Mouse (Mus musculus) regulatory T cell (primary cell): Measurements from ENCODE around the gene Dcbld2.

ENCODE experiments used
- in situ Hi-C: fragments of 300-600 bp; cut with MboI, MseI; formaldehyde crosslinking; loops from one replicate; pipeline ENCODE4 v1.15.1; 2025; ENCODE audit warnings: high pct_unique_total_duplicates

The Dcbld2 gene

DNA sequence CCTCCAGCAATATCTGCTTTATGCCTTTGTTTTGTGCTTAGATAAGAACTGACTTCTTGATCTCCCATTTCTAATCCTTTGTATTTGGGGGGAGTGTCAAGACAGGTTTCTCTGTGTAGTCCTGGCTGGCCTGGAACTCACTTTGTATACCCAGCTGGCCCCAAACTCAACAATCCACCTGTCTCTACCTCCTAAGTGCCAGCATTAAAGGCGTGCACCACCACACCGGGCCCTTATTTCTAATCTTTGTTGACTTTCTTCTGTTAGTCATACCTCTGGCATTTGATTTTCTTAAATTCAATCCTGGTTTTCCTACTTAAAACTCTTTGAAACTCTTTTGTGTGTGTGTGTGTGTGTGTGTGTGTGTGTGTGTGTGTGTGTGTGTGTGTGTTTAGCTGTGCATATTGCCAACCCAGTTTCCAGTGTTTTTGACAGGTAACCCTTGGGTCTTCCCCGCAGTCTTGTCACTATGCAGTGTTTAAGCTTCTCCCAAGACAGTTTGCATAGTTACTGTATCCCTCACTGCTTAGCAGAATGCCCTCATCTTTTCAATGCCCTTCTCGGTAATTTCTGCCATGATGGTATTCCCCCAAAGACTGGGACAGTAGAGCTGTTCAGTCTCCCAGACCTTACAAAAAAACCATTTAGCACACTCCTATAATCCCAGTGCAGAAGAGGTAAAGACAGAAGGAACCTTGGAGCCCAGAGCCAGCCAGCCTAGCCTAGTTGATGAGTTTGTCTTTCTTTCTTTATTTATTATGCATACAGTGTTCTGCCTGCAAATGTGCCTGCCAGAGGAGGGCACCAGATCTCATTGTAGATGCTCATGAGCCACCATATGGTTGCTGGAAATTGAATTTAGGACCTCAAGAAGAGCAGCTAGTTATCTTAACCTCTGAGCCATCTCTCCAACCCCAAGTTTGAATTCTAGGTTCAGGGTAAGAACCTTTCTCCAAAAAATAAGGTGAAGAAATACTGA lies 38.3 kb downstream of the Dcbld2 start:
- in situ Hi-C loops = loop anchor here (25.0 kb wide), 1 partner anchor 809 kb away; no protein-coding TSS in a partner anchor

DNA sequence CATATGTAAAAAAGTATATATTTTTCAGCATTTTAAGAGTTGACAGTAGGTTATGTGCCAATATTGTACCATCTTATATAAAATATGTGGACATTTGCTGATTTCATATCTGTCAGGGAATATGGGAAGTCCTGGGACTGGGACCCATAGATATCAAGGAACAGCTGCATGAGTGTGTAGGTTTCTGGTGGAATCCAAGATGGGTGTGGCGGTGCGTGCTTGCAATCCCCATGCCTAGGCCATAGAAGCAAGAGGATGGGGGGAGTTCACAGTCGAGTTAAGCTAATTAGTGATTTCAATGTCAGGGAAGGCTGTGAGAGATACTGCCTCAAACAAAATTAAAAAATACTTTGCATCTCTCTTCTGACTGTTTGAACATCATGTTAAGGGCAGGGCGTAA lies 40.8 kb downstream of the Dcbld2 start:
- in situ Hi-C loops = loop anchor here (25.0 kb wide), 1 partner anchor 812 kb away; no protein-coding TSS in a partner anchor

DNA sequence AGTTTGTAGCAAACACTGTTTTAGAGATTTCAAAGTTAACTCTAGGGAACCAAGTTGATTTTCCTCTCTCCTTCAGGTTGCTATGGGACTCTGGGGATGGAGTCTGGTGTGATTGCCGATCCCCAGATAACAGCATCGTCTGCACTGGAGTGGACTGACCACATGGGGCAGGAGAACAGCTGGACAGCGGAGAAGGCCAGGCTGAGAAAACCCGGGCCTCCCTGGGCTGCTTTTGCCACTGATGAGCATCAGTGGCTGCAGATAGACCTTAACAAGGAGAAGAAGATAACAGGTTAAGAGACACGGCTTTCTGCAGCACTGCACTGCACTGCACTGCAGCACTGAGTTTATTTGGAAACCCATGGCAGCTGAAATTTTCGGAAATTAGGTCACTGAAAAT lies 42.4 kb downstream of the Dcbld2 start:
- in situ Hi-C loops = no loop called here

DNA sequence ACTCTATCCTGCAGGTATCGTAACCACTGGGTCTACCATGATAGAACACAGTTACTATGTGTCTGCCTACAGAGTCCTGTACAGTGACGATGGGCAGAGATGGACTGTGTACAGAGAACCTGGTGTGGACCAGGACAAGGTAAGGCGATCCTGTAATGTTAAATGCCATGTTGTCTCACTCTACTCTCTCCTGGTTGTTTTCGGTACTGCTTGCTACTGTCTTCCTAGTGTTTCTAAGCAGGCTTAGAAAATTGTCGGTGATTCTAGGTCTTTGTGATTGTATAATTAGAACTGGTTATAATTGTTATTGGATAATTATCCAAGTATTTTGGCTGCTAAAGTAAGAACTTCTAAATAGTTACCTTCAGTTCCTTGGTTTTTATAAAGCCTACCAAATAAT lies 43.4 kb downstream of the Dcbld2 start:
- in situ Hi-C loops = no loop called here

DNA sequence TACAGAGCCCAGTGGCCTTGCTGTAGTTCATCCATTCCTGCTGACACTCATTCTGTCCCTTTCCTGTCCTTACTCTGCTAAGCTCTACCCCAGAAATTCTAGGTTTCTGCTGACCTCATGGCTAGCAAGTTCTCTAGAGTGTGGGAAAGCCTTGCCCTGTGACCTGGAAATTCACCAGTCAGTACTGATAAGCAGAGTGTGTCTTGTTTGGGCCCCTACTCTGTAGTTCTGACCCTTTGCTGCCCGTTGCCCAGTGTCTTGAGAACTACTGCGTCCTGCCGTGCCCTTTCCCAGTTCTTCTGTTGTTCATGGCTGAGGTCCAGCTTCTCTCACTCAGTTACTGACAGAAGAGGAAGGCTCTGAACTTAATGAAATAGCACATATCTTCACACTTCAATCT lies 44.9 kb downstream of the Dcbld2 start:
- in situ Hi-C loops = no loop called here

DNA sequence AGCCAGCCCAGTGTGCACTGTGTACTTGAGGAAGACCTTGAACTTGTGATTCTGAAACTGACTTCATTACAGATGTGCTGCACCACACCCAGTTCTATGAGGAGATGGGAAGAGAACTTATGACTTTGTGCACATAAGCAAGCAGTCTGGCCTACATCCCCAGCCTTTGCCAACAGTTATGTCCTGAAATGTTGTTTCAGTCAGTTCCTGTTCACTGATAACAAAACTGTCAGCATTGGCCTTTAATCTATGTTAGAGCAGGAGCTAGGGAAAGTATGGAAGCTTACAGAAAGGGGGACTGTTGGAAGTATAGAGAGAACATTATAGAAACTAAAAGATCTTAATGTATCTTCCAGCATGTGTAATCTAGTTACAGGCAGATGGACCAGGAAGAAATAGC lies 45.6 kb downstream of the Dcbld2 start:
- in situ Hi-C loops = no loop called here

DNA sequence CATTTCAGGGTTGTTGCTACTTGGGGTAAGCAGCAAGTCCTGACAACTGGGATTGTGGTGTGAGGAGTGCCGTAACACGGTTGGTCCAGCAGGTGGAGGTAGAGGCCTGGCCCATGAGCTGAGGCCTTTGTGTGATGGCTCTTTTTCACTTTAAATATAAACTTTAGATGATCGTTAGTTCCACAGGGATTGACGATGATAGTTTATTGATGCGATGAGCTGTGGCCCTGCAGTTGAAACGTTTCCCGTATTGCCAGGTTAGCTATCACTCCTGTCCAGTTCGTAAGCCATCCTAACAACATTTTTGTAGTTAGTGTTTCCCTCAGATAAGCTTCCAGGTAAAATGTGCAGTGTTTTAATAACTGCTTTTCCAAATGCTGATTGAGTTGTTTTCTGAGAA lies 46.4 kb downstream of the Dcbld2 start:
- in situ Hi-C loops = no loop called here

DNA sequence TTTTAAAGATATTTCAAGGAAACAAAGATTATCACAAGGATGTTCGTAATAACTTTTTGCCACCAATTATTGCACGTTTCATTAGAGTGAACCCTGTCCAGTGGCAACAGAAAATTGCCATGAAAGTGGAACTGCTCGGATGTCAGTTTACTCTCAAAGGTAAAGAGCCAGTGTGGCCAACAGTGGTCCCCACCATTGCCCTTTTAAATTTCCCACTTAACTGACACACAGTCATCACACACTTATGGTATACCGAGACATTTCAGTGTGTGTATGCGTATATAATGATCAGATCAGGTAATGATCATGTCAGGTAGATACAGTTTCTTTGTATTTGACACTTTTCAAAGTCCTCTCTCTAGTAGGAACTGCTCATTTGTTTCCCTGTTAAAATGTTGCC lies 46.9 kb downstream of the Dcbld2 start:
- in situ Hi-C loops = no loop called here

DNA sequence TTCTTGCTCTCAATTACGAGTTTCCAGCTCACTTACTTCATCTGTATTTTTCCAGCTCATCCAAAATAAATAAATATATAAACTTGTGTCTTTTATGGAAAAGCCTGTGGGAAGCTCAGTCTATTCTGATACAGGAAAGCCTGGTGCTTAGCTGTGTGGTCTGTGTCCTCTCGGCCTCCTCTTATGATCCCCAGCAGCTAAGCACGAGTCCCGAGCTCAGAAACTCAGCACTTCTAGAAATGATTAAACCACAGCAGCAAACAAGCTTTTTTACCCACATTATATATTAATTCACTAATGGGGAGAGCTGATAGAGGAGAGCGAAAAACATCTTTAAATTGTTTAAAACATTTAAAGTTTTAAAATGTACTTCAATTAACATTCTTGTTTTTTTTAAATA lies 48.2 kb downstream of the Dcbld2 start:
- in situ Hi-C loops = no loop called here

DNA sequence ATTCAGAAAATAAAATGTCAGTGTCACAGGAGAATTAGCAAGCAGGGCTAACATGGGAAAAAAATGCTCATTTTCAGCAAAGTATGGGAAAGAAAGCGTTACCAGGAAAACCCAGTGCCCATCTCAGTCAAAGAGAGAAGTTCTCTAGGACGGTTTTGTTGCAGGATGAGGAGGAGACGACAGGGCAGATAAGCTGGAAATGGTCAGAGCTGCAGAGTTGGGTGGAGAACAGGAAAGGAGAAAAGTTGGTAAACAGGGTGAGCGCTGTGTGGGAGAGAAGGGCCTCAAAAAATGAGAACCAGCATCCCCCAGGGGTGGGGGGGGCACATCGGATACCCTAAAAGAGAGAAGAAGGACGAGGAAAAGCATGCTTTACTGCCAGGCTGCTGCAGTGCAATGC lies 48.7 kb downstream of the Dcbld2 start:
- in situ Hi-C loops = no loop called here

DNA sequence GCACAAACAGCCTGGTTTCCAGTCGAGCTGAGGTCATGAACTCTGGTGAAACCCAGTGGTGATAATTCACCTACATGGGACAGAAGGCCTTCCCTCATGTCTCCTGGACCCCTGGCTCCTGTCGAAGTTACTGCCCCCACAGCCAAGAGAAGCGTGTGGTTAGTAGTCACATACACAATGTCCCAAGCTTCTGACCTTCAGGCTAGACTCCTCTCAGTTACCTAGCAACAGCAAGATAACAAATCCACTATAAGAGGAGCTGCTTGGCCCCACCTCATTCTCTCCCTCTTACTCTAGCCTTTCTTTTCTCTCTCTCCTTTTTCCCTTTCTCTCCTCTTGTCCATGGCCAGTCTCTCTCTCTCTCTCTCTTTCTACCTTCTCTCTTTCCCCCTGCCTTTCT lies 51.7 kb downstream of the Dcbld2 start:
- in situ Hi-C loops = loop anchor here (5.0 to 10.0 kb wide), 3 partner anchors 157 to 945 kb away; partner anchors contain the start of genes Gabrr3 and Gm813

DNA sequence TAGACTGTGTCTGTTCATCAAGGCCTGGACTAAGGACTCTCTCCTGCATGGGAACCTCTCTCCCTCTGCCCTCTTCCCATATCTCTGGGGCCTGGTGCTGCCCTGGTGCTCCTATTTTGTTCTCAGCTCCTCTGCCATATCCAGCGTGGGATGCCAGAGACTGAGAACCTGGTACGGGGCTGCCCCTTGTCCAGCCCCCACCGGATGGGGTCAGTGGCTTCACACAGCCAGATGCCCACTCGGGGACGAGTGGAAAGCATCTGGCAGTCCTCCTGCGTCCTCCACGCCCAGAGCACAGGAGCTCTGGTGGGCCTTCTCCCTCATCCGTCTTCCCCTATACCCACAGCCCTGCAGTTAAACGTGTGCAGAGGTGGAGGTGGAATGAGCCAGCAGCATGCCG lies 52.1 kb downstream of the Dcbld2 start:
- in situ Hi-C loops = loop anchor here (5.0 to 10.0 kb wide), 3 partner anchors 157 to 944 kb away; partner anchors contain the start of genes Gabrr3 and Gm813

DNA sequence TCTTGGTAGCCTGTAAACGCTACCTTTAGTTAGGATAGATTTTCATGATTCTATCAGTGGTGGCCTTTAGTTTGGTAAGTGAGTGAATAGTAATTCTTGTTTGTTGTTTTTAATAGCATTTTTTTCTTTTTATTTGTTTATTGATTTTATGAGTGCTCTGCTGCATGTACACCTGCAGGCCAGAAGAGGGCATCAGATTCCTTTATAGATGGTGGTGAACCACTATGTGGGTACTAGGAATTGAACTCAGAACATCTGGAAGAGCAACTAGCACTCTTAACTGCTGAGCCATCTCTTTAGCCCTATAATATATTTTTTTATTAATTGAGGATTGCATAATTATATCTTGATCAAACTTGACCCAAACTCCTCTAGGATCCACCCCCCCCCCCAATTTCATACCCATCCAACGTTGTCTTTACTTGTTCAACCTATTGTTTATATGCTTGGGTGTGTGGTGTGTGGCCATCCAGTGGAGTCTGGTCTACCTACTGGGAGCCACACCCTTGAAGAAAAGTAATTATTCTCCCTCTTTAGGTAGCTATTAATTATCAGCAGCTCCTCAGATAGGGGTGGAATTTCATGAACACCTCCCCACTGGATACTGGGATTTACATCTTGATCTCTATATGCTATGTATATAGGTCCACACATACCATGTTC lies 53.7 kb downstream of the Dcbld2 start:
- in situ Hi-C loops = loop anchor here (5.0 to 10.0 kb wide), 3 partner anchors 155 to 943 kb away; partner anchors contain the start of genes Gabrr3 and Gm813

DNA sequence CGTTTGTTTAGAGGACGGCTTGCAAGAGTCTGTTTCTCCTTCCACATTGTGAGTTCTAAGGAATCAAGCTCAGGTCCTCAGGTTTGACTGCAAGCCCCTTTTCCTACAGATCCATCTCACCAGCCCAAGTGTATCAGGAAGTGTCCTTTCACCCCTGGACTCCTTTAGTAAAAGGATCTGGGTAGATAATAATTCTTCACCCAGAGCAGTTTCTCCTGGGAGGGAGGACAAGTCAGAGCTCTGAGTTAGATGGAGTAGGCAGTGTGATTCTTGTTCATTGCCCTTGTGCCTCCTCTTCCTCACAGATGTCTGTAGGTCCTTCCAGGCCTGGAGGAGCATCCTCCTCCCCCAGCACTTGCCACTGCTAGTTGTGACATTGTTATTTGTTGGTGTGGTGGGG lies 54.3 kb downstream of the Dcbld2 start:
- in situ Hi-C loops = loop anchor here (5.0 to 10.0 kb wide), 3 partner anchors 155 to 942 kb away; partner anchors contain the start of genes Gabrr3 and Gm813

DNA sequence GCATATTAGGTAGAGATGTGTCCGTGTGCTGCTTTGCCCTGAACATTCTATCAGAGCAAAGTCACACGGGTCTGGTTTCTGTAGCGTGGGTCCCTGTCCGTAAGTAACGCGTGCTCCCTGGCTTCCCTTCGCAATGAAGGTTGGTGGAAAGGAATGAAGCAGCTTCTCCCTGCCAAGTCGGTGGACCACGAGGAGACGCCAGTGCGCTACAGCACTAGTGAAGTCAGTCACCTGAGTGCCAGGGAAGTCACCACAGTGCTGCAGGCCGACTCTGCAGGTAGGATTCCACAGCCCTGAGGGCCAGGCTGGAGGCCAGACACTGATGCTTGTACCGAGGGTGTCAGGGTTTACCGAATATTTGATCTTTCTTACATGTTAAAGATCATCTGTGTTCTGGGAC lies 55.8 kb downstream of the Dcbld2 start:
- in situ Hi-C loops = loop anchor here (5.0 to 10.0 kb wide), 3 partner anchors 153 to 941 kb away; partner anchors contain the start of genes Gabrr3 and Gm813

DNA sequence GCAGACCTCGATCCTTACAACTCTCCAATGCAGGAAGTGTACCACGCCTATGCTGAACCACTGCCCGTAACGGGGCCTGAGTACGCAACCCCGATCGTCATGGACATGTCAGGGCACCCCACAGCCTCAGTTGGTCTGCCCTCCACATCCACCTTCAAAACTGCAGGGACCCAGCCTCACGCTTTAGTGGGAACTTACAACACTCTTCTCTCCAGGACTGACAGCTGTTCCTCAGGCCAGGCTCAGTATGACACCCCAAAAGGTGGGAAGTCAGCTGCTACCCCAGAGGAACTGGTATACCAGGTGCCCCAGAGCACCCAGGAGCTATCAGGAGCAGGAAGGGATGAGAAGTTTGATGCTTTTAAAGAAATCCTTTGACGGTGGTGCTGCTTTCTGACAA lies 57.2 kb downstream of the Dcbld2 start:
- in situ Hi-C loops = loop anchor here (10.0 kb wide), 1 partner anchor 939 kb away; the partner anchor contains the start of gene Gabrr3

DNA sequence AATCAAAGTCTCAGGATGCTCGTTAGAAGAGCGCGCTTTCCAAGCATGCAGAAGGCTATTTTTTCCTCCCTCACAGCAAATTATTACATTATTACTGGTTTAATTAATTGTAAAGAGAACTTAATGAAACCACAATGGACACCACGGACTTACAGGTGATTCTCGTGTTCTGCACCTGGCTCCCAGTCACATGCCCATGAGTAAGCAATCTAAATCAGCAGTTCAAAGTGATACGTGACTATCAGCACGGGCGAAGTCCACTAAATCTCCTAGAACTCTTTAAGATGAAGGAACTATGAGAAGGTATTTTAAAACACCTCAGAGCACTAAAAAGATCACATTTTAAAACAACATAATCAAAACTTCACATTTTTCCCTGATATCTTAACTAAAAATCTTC lies 61.8 kb downstream of the Dcbld2 start:
- in situ Hi-C loops = no loop called here

DNA sequence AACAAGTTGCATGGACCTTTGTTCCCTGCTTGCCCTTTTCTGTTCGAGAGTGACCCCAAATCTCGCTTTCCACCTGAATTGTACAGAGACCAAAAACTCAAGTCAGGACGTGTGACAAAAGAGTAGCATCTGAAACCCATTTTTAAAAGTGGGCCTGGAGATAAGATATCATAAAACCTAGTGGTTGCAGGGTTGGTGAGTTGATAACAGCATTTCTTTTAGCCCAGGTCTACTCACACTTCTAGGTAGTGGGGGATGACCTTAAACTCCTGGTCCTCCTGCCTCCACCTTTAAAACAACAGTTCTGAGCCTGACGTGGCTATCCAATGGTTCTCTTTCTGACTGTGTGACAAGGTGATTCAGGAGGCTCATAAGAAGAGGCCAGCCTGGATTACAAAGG lies 62.6 kb downstream of the Dcbld2 start:
- in situ Hi-C loops = no loop called here

DNA sequence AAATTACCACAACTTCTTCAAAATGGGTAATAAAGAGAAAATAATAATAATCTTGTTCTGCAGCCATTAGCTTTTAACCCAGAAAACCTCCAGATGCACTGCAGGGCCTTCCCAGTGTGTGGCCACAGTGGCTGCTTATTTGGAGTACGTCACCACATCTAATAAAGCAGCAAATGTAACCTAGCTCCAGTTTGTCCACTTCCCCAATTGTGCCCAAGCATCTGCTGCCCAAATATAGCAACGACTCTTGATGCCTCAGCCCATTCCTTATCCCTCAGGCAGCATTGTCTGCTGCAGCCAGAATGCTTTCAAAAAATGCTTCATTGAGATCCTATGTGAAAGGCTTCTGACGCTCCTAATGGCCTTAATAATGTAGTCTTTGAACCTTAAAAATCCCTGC lies 66.6 kb downstream of the Dcbld2 start:
- in situ Hi-C loops = no loop called here

DNA sequence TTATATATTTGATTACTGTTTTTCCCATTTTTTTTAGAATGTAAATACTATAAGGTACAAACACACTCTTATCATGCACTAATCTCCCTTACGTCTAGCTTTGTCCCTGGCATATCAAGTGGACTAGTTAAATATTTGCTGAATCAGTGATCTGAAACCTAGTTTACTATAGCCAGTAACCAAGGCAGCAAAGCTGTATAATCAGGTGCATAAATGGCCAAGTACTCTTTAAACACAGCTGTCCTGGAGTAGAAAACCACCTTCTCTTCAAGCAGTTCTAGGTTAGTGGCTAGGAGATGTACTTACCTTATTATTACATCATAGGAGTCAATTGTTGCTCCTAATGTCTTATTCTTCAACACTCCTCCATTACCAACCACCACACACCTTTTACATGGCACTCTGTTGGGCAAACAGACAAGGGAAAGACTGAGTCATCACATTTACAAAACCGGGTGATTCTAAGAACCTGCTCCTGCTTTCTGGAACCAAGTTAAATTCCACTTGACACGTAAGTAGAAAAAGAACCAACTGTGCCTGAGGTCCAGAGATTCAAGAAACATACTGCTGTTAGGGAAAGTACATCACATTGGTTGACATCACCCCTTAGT lies 67.4 kb downstream of the Dcbld2 start:
- in situ Hi-C loops = no loop called here

DNA sequence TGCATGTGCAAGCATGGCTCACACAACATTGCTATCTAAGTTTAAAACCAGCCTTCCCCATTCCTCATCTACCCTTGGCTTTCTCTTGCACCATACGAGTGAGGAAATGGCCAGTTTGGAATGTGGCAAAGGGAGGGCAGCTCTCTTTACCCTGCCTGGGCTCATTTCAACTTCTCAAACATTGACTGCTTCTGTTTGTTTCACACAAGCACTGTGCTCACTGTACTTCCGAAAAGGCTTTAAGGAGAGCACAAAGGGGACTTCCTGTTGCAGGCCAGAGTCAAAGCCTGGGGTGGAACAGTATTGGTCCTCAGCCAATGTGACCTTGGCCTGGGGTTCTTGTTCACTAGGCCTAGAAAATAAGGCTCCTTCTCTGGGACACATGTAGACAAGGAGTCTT lies 68.1 kb downstream of the Dcbld2 start:
- in situ Hi-C loops = no loop called here

DNA sequence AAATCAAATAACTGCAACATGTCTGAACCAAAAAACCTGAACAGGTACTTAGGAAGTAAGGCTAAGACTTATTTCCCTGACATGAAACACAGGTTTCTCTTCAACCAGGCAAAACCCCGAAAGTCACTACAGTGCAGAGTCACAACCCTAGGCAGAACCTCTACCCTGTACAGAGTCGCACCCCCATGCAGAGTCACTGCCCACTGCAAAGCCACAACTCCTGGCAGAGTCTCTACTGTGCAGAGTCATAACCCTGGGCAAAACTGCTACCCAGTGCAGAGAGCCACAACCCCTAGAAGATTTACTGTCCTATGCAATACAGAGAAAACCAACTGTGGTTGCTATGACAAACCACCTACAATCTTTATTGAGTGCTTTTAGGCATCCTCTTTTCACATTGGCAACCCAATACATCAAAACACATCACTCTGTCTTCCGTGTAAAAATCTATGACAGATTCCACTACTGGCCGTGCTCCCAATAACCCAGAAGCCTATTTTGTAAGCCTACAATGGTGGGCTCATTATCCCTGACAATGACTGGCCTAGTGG lies 71.7 kb downstream of the Dcbld2 start:
- in situ Hi-C loops = no loop called here
